Mouse (Mus musculus) brain, embryonic 14.5 days (tissue): ENCODE data around the gene Bcl2. TPM values are rescaled to one million over a fixed set of nuclear protein-coding genes. Genes with fewer than 3 reads are reported as not detected.

Experiments used
- DNase-seq: peaks from one replicate; pipeline ENCODE4 v3.0.0-alpha.2; 2011; ENCODE audit warnings: low read depth
- CTCF ChIP-seq: fragments of 200-500 bp; IDR thresholded peaks from 2 replicates; pipeline ENCODE4 v1.5.1; 2012; ENCODE audit warnings: inconsistent platforms, mild to moderate bottlenecking, moderate library complexity, borderline replicate concordance; ENCODE audit not compliant: insufficient read depth, insufficient read length; ENCODE audit errors: extremely low read depth
- POLR2A ChIP-seq: fragments of 200-500 bp; IDR thresholded peaks from 2 replicates; pipeline ENCODE4 v1.6.1; 2012; ENCODE audit warnings: mild to moderate bottlenecking, inconsistent platforms, borderline replicate concordance; ENCODE audit not compliant: poor library complexity, insufficient read depth, insufficient read length, severe bottlenecking; ENCODE audit errors: extremely low read depth
- polyA plus RNA-seq: library from polyadenylated mRNA; depleted of rRNA; stranded (reverse); fragments of >200 nt; gene quantifications from 2 replicates; pipeline ENCODE4 v1.2.3, GENCODE M21; 2012

Bcl2 gene
- polyA plus RNA-seq, 1 experiment = 7.7 TPM

- DNase-seq = no peak
- TF ChIP-seq POLR2A (no peak), CTCF (no peak)
These were observed 26.5 kb downstream of the Bcl2 start for GRCm38 (mm10) chr1:106687435-106688160.

GRCm38 (mm10) chr1:106685702-106686101 lies 28.4 kb downstream of the Bcl2 start:
- DNase-seq = peak; percentile 47
- TF ChIP-seq CTCF = no peak
- TF ChIP-seq POLR2A = no peak

- TF ChIP-seq CTCF (no peak), POLR2A (no peak)
- DNase-seq = no peak
These were observed 29.5 kb downstream of the Bcl2 start for GRCm38 (mm10) chr1:106684546-106684945.

- no peak for DNase-seq
- TF ChIP-seq POLR2A = no peak
- TF ChIP-seq CTCF = no peak
These were observed 31.2 kb downstream of the Bcl2 start for GRCm38 (mm10) chr1:106682829-106683228.

GRCm38 (mm10) chr1:106679800-106680515 lies 34.1 kb downstream of the Bcl2 start:
- DNase-seq = no peak
- TF ChIP-seq CTCF (no peak), POLR2A (no peak)

GRCm38 (mm10) chr1:106678060-106678478 lies 36.0 kb downstream of the Bcl2 start:
- TF ChIP-seq CTCF (no peak), POLR2A (no peak)
- DNase-seq = no peak

GRCm38 (mm10) chr1:106666140-106667088 lies 47.7 kb downstream of the Bcl2 start:
- TF ChIP-seq POLR2A (no peak), CTCF (no peak)
- peak; percentile 81 for DNase-seq

- no peak for DNase-seq
- no peak for TF ChIP-seq POLR2A
These were observed 49.1 kb downstream of the Bcl2 start for GRCm38 (mm10) chr1:106664978-106665377.

- TF ChIP-seq CTCF (no peak), POLR2A (no peak)
- DNase-seq = no peak
These were observed 51.6 kb downstream of the Bcl2 start for GRCm38 (mm10) chr1:106662486-106662885.

GRCm38 (mm10) chr1:106658293-106658847 lies 55.7 kb downstream of the Bcl2 start:
- DNase-seq = no peak
- no peak for TF ChIP-seq CTCF
- TF ChIP-seq POLR2A = no peak
